Mouse (Mus musculus): Measurements from ENCODE around the gene Dync1i1. TPM values are rescaled to one million over a fixed set of nuclear protein-coding genes. Genes with fewer than 3 reads are reported as not detected.
A peak's percentile ranks its signal among the peaks of the same experiment; 100 is the strongest.

The Dync1i1 gene
- total RNA-seq, 2 experiments from 2014 or later = 127 to 147 TPM

DNA sequence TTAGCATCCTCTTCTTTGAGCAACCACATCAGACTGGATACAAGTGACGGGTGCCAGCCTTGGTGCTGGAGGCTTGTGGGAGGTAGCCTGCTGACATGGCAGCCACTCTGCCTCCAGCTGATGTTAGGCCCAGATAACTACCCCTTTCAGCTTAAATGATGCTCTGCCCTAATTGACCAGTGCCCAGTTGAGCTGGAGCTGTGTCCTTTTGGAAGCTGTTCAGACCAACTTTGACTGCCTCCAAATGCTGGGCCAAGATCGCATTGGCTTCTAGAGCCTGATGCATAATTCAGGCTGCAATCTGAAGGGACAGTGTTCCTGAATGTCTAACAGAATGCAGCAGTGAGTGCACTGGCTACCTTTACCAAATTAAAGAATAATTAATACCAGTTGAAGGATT lies 107.4 kb downstream of the Dync1i1 start:
- DNase-seq (ENCODE audit: low spot score in 2 of 2) = no peak
- intact Hi-C loops (cut with DNase I) = no loop called here

GRCm38 (mm10) chr6:5842466-5842865 lies 117.0 kb downstream of the Dync1i1 start:
- no peak for DNase-seq (ENCODE audit: low spot score in 2 of 2)
- intact Hi-C loops (cut with DNase I) = no loop called here

DNA sequence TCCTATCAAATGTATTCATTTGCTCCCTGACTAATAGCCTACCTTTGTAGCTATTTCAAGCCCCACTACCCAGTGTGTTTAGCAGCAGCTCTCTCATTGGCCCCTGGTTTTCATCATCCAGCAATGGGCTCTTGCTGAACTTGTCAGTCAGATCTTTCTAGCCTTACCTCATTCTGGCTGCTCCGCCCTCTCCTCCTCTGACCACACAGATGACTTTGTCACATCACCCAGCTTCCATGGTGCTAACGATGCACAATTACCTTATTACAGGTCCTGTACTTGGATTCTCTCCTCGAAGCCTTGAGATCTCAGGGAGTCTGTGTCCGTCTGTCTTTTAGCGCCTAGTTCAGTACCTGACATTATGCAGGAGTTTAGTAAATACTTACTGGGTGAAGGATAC lies 120.7 kb downstream of the Dync1i1 start:
- DNase-seq (ENCODE audit: low spot score in 2 of 2) = no peak

GRCm38 (mm10) chr6:5854048-5854836 lies 128.8 kb downstream of the Dync1i1 start:
- intact Hi-C loops (cut with DNase I) = loop anchor here (10.0 kb wide), 2 partner anchors 141 to 1061 kb away; no protein-coding TSS in a partner anchor
- no peak for DNase-seq (ENCODE audit: low spot score in 2 of 2)

More for the DNA sequence above, 120.7 kb downstream of the Dync1i1 start:
- intact Hi-C loops (cut with DNase I) = no loop called here

DNA sequence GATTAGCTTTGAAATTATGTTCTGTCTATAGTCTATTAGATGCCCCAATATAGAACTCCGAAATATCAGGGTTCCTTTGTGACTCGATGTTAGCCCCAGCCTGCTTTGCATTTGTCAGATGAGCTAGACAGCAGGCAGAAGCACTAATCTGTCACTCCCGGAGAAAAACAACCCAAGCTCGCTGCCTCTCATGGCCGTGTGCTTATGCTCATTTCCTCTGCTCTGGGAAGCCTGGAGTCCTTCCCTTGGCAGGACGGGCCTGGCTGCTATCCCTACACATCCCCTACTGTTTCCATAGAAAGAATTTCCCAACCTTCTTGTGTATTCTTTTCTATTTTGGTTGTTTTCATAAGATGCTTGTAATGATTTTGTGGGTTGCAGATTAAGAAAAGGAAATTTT lies 130.1 kb downstream of the Dync1i1 start:
- intact Hi-C loops (cut with DNase I) = loop anchor here (5.0 to 10.0 kb wide), 3 partner anchors 139 to 1059 kb away; partner anchors contain the start of gene Dlx5
- no peak for DNase-seq (ENCODE audit: low spot score in 2 of 2)

DNA sequence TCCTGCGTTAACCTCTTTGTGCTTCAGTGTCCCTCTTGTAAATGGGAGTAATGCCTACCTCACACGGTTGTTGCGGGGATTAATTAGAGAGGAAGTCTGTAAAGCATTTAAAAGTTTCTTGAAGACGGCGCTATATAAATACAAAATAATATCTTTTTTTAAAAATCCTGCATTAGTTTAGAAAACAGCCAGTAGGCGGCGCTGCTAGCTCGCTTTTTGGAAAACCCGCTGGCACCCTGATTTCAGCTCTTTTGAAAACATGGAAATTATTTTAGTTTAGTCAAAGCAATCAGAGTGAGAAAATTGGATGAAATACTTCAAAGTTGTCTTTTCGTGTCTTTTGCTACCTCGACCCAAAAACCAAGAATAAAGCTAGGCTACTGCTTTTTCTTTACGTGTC lies 132.9 kb downstream of the Dync1i1 start:
- intact Hi-C loops (cut with DNase I) = loop anchor here (5.0 to 10.0 kb wide), 3 partner anchors 136 to 1056 kb away; partner anchors contain the start of gene Dlx5
- no peak for DNase-seq (ENCODE audit: low spot score in 2 of 2)

- intact Hi-C loops (cut with DNase I) = loop anchor here (5.0 to 10.0 kb wide), 3 partner anchors 136 to 1056 kb away; partner anchors contain the start of gene Dlx5
- DNase-seq (ENCODE audit: low spot score in 2 of 2) = no peak
These were observed 133.6 kb downstream of the Dync1i1 start for GRCm38 (mm10) chr6:5858901-5859598.

DNA sequence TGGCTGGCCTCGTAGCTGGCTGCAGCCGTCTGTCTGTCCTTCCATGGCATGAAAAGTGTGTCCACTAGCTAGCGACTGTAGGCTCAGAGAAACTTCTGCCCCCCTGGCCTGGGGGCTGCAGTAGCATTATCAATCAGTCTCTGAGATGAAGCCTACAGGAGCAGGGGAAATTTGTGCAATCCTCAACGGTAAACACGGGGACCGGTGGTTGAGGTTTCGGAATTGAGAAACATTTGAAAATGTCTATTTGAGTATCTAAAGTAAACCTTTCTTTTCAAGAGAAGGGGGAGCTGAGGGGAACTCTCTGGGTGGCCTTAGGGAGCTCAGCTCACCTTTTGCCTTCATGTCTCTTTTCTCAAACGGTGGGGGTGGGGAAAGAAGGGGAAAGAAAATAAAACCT lies 134.2 kb downstream of the Dync1i1 start:
- intact Hi-C loops (cut with DNase I) = loop anchor here (5.0 to 10.0 kb wide), 3 partner anchors 135 to 1055 kb away; partner anchors contain the start of gene Dlx5
- no peak for DNase-seq (ENCODE audit: low spot score in 2 of 2)

GRCm38 (mm10) chr6:5866091-5866490 lies 140.7 kb downstream of the Dync1i1 start:
- DNase-seq (ENCODE audit: low spot score in 2 of 2) = no peak
- intact Hi-C loops (cut with DNase I) = no loop called here

- DNase-seq (ENCODE audit: low spot score in 2 of 2) = no peak
- intact Hi-C loops (cut with DNase I) = no loop called here
These were observed 141.8 kb downstream of the Dync1i1 start for GRCm38 (mm10) chr6:5867221-5867620.

DNA sequence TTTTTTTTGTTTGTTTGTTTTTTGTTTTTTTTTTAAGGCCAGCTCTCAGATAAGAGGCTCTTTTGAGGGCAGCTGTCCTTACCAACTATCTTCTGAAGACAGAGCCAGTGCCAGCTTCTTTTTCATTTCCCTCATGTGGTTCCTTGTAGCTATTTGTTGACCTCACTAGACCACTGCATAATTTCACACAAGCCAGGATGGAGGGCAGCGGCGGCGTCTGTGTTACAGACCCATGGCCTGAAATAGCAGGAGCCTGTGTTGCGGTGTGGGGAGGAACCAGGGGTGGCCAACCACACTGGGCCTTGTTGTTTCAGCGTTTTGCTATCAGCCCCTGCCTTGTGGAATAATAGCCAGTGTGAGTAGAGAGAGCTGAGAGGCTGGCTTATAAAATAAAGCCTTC lies 145.6 kb downstream of the Dync1i1 start:
- intact Hi-C loops (cut with DNase I) = no loop called here
- DNase-seq (ENCODE audit: low spot score in 2 of 2) = no peak

GRCm38 (mm10) chr6:5871581-5872298 lies 146.3 kb downstream of the Dync1i1 start:
- intact Hi-C loops (cut with DNase I) = no loop called here
- no peak for DNase-seq (ENCODE audit: low spot score in 2 of 2)

- DNase-seq (ENCODE audit: low spot score in 2 of 2) = no peak
- intact Hi-C loops (cut with DNase I) = no loop called here
These were observed 163.9 kb downstream of the Dync1i1 start for GRCm38 (mm10) chr6:5889341-5889740.

DNA sequence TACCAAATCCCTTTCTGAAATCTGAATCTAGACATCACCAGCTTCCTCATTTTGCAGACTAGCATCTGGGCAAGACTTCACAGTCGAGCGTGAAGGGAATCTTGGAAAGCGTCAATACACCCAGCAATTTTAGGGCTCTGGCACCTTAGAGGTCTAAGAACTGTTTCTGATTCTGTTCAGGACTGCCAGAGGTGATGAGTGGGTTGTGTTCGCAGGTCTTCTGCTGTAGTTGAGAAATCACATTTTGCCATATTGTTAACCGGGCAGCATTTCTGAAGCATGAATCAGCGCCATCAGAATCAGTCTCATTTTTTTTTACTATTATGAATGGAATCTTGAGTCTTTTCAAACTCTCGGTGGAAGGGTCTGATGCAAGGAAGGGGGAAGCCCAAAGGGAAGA lies 185.9 kb downstream of the Dync1i1 start:
- DNase-seq (ENCODE audit: low spot score in 2 of 2) = peak; percentile 19 to 32
- intact Hi-C loops (cut with DNase I) = no loop called here

DNA sequence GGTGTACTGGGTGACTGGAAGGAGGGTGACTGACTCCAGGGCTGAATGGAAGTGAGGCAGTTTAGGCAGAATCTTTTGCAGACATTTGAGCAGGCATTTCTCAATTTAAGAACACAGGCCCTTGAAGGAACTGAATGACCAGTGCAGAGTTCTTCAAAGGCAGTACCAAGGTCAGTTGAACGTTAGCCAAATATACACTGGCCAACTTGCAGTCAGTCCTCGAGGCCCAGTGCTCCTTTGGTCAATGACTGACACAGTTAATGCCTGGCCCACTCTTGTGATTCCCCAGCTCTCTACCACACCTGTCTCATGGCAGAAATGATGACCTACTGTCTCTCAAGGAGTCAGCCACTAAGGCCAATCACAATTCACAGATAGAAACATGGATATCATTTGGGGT lies 189.6 kb downstream of the Dync1i1 start:
- intact Hi-C loops (cut with DNase I) = no loop called here
- DNase-seq (ENCODE audit: low spot score in 2 of 2) = no peak

GRCm38 (mm10) chr6:5920670-5921069 lies 195.2 kb downstream of the Dync1i1 start:
- intact Hi-C loops (cut with DNase I) = no loop called here
- DNase-seq (ENCODE audit: low spot score in 2 of 2) = no peak

DNA sequence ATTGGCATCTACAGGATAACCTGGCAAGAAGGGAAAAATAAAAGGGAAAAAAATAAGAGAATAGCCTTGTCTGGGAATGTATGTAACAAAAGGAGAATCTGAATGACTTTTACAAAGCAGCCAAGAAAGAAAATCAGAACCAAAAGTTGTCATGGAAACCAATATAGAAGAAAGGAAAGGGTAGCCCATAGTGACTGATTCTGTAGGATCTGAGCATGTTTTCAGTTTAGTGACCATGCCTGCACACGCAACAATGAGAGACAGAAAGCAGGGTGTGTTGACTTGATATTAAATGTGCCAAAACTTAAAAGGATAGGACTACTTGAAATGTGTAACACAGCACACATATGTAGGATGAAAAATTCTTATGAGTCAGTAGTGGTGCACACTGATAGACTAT lies 197.2 kb downstream of the Dync1i1 start:
- no peak for DNase-seq (ENCODE audit: low spot score in 2 of 2)
- intact Hi-C loops (cut with DNase I) = no loop called here

- DNase-seq (ENCODE audit: low spot score in 2 of 2) = peak in 1 of 2 experiments; percentile 14
- intact Hi-C loops (cut with DNase I) = no loop called here
These were observed 197.7 kb downstream of the Dync1i1 start for GRCm38 (mm10) chr6:5923148-5923547.

DNA sequence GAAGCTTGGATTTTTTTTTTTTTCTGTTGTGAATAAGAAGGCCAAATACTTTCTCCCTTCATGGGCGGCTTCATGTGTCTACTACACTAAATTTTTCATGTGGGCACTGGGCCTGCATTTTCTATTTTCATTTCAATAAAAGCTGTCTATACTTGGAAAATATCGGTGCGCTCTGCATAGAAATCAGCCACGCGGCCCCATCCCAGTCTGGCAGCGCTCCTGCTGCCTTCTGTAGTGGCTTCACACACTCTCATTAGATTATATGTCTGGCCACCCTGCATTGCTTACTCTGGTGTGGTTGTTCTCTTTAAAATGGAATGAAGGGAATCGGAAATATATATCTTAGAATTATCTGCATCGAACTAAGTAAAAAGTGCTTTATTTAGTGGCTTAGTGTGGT lies 204.7 kb downstream of the Dync1i1 start:
- intact Hi-C loops (cut with DNase I) = no loop called here
- peak in 1 of 2 experiments; percentile 25 for DNase-seq (ENCODE audit: low spot score in 2 of 2)

Measured in left cerebral cortex, postnatal 36 days (tissue).